Mouse (Mus musculus) urinary bladder, postnatal 10 days (tissue): ENCODE data around the gene Gnpda2.

Experiments used
- DNase-seq: peaks from one replicate; pipeline ENCODE4 v3.0.0; 2022; ENCODE audit warnings: low spot score

Gnpda2 gene

GRCm38 (mm10) chr5:69591640-69592461 lies at the start of gene Gnpda2:
TSS of gene Gnpda2 (minus strand) at chr5:69592340.
- peak; percentile 40 for DNase-seq

- no peak for DNase-seq
Measured at GRCm38 (mm10) chr5:69634766-69635165, 42.6 kb upstream of the Gnpda2 start.

GRCm38 (mm10) chr5:69620899-69621298 lies 28.8 kb upstream of the Gnpda2 start:
- no peak for DNase-seq

DNA sequence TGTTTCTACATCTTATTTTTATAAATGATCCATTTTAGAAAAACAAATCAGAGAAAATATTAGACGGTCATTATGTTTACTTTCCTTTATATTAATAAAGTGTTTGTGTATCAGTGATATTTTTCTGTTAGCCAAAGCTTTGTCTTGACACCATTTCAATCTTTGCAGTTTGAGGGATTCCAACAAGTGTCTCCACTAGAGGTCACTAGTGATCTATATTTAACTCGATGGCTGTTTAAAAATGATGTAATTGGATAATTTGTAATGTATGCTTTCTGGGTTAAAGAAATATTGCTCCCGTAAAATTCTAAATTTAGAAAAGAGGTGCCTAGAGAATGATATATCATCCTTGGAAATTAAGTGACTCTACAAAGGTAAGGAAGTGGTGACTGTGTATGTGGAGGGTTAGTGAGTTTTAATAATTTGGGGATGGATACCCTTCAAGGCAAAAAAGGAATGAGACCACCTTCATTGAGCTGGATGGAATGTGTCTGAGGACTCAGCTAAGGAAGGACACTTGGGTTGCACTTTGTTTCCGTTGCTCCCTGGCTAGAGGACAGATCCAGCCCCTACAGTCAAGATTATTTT lies 21.2 kb upstream of the Gnpda2 start:
- DNase-seq = no peak

GRCm38 (mm10) chr5:69601027-69601426 lies 8.9 kb upstream of the Gnpda2 start:
- no peak for DNase-seq

DNA sequence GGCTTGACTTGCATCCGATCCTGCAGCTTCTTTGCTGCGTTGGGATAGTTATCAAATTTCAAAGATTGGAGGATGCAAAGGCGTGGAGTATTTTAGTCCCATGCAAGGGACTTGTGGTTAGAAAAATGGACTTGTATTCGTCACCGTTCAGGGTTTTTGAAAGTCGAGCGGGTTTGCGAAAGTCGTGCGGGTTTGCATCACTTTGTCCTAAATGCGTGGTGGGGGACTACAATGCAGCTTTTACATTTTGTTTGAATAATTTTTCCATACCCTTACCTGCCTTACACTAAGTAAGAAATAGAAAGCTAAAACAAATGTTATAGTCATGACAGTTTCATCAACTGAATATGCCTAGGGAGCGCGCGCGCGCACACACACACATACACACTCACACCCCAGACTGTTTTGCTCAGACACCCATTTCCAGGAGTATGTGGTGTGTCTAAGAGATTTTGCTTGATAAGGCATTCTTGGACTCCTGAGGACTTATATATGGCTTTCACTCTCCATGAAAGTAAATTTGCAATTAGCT lies 34.7 kb downstream of the Gnpda2 start:
- no peak for DNase-seq

DNA sequence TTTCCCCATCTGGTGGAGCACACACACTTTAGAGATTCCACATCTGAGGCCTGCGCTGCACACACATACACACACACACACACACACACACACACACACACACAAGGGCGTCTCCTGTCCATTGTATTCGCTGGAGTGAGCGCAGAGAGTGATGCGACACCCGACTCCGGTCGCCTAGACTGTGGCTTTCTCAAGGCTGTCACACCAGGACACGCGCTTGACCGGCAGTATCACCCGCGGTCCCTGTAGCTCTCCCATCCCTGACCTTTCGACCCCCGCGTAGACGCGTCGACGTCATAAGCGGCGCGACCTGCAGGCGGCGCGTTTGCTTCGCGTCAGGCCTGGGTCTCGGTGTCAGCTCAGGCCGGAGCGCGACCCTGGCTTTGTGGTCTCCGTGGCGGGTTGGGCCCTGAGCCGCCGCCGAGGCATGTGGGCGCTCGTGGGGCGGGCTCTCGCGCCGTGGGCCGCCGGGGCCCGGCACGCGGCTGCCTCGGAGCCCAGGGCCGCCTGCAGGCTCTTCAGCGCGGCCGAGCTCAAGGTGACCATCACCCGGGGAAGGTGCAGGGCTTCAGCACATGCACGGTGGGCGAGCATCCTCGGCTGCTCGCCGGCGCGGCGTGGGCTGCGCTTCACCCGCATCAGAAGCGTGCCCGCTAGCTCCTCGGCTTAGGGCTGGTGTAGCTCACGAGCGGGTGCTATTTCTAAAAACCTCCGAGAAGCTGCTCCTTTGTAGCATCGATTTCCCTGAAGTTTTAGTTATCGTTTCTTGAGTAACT lies 35.3 kb downstream of the Gnpda2 start, which contains the start of gene Guf1:
Gene Guf1 (plus strand): TSS at position 296 of the 776 bp plus-strand sequence.
- DNase-seq = peak; percentile 79

DNA sequence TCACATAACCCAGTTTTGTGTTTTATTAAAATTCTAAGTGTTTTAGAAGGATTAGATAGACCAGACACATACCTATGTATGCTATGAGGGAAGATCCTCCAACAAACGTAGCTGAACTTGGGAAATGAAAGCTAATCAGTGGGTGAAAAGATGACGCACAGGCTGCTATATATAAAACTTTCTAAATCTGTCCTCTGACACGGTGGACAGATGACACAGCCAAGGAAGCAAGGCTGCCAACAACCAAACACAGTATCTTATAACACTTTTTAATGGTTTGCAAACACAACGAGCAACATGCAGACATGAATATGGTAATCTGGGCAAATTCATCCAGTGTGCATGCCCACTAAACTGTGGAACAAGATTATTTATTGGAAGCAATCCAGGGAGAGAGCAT lies 49.7 kb downstream of the Gnpda2 start, which contains the start of gene Yipf7:
Gene Yipf7 (minus strand): TSS at position 160 of the 400 bp plus-strand sequence.
- DNase-seq = no peak

DNA sequence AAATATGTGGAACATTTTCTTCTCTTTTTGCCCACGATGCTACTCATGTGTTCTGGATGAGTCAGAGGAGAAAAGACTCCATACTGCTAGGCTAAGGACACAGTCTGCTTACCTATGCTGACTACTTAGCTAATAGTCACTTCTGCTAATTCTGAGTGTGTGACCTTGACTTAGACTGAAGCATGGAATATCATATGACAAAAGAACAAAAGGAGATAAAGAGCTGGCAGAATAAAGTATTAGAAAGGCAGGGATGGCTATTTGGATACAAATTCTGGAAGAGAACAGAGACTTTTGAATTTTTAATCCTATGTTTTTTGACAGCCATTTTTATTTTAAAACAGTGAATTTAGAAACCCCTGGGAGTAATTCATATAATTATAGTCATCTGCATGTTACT lies 50.5 kb downstream of the Gnpda2 start:
- DNase-seq = no peak

- no peak for DNase-seq
Measured at GRCm38 (mm10) chr5:69523944-69524343, 68.2 kb downstream of the Gnpda2 start.
